Comparison of ENCODE assay signal across 25 mouse cellular contexts in genomic region chr10:125494489-125494888, GRCm38 (mm10).
"Had no signal": no experiment of that assay in that cellular context is flagged by ENCODE, and none has a peak within 500 bp of the region (broad histone marks: within the 10 kb centered on the region; RNA-seq: fewer than 3 reads in every experiment).

No protein-coding gene starts in this region.

- H3K27ac ChIP-seq: gastrocnemius, adult 2 months; heart, embryonic 10.5 days; hindbrain, embryonic 10.5 days; hindbrain, embryonic 12.5 days; hindbrain, embryonic 14.5 days; intestine, embryonic 15.5 days; layer of hippocampus, adult 2 months; left cerebral cortex, adult 2 months; limb, embryonic 10.5 days; limb, embryonic 12.5 days had no signal

- H3K36me3 ChIP-seq: heart, embryonic 10.5 days; heart, embryonic 12.5 days; hindbrain, embryonic 10.5 days; hindbrain, embryonic 12.5 days; intestine, embryonic 15.5 days; limb, embryonic 10.5 days; limb, embryonic 12.5 days had no signal

- H3K9ac ChIP-seq: heart, embryonic 12.5 days; hindbrain, embryonic 12.5 days; hindbrain, embryonic 14.5 days; intestine, embryonic 15.5 days; limb, embryonic 12.5 days had no signal

- H3K4me1 ChIP-seq: heart, embryonic 10.5 days; heart, embryonic 12.5 days; hindbrain, embryonic 10.5 days; hindbrain, embryonic 12.5 days; intestine, embryonic 15.5 days; limb, embryonic 10.5 days had no signal

- H3K4me3 ChIP-seq: gastrocnemius, adult 2 months; heart, embryonic 10.5 days; heart, embryonic 12.5 days; hindbrain, embryonic 10.5 days; hindbrain, embryonic 12.5 days; intestine, embryonic 15.5 days; layer of hippocampus, adult 2 months; left cerebral cortex, adult 2 months; limb, embryonic 10.5 days; limb, embryonic 12.5 days had no signal

- H3K27me3 ChIP-seq: heart, embryonic 12.5 days; hindbrain, embryonic 12.5 days; intestine, embryonic 15.5 days; limb, embryonic 12.5 days had no signal

- H3K9me3 ChIP-seq: heart, embryonic 10.5 days; heart, embryonic 12.5 days; hindbrain, embryonic 10.5 days; hindbrain, embryonic 12.5 days; intestine, embryonic 15.5 days; limb, embryonic 10.5 days; limb, embryonic 12.5 days had no signal

- ATAC-seq: hindbrain, embryonic 16.5 days; inflammation-experienced regulatory T-cells, adult 6 months; intestine, embryonic 15.5 days; intestine, postnatal 0 days had no signal

- H3K4me2 ChIP-seq: heart, embryonic 12.5 days; hindbrain, embryonic 12.5 days; hindbrain, embryonic 14.5 days; intestine, embryonic 15.5 days; limb, embryonic 12.5 days had no signal

- DNase-seq: gastrocnemius, adult 2 months; gastrocnemius, postnatal 10 days; gastrocnemius, postnatal 25 days; heart, adult 18-20 months; heart, postnatal 10 days; heart, postnatal 4 days; kidney, adult 18-20 months; kidney, adult 8-10 months; kidney, postnatal 10 days; kidney, postnatal 25 days; kidney, postnatal 4 days; liver had no signal
